Mouse (Mus musculus): ENCODE measurements at regions not wholly inside any gene's neighbourhood (a gene's known extent, or its start where the extent isn't known, plus 50 kb on each side); places are given as distances from the start of the nearest gene placed in this dataset.

DNA sequence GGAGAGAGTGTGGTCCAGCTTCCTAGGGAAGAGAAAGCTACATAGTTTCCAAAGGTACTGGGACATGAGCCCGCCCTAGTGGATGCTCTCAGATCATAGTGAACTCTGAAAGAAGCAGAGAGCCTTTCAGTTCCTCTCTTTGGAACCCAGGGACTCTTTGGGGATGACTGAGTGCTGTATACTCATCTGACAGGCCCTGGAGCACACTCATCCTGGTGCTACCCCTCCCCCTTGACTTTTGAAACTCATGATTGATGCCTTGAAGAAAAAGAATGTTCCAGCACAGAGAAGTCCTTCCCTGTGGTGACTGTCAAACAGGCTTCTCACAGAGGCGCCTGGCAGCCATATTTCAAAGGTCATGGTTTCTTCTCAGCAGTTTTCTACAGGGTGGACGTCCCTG, 254.2 kb upstream of the Eif4g2 start:
- DNase-seq (ENCODE audit: low spot score) = no peak

DNA sequence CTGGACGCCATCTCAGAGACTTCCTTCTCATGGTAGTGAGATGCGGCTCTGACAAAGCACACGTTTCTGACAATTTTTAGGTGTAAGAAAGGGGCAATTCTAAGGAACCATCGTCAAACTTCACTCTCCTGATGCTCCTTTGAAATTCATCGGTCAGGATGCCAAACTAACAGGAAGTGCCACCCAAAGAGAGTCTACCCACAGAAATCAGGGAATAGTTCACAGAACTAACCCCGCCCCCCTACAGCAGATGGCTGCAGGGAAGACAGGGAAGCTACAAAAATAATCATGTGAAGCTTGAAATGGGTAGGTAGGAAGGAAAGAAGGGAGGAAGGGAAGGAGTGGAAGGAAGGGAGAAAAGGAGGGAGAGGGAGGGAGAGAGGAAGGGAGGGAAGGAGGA, 240.1 kb upstream of the Eif4g2 start:
- no peak for DNase-seq (ENCODE audit: low spot score)

DNA sequence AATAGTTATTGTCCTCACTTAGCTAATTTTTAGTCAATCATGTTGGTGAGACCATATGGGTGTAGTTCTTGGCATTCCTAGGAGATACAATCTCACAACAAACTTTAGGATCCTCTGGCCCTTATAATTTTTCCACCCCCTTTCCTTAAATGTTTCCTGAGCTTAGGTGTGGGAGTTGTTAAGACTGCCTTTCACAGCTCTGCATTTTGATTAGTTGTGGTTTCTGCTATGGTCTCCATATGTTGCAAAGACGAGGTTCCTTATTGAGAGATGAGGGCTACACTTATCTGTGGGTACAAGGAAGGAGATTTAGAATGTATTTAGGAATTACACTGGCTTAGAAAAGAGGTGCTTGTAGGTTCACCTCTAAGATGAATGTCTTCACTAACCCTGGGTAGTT, 237.1 kb upstream of the Eif4g2 start:
- no peak for DNase-seq (ENCODE audit: low spot score)

DNA sequence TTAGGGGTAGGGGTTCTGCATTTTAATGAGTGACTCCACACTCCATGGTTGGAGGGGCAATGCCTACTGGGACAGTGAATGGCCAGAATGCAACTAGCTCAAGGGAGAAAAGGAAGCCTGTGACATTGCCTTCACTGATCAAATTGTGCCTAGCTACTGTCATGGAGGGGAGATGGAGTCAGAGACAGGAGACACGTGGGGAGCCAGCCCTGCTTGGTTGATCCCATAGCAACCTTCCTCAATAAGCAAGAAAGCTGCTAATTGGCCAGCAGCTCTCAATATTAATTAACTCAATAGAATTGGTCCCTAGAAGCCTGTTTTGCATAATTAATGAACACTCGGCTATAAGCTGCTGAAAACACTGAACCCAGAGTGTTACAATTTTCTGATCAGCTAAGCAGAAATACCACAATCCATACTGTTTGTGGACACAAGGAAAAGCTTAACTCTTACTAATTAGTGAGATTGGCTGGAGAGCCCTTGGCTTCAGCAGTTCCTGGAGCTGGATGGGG, 233.7 kb upstream of the Eif4g2 start:
- DNase-seq (ENCODE audit: low spot score) = no peak

DNA sequence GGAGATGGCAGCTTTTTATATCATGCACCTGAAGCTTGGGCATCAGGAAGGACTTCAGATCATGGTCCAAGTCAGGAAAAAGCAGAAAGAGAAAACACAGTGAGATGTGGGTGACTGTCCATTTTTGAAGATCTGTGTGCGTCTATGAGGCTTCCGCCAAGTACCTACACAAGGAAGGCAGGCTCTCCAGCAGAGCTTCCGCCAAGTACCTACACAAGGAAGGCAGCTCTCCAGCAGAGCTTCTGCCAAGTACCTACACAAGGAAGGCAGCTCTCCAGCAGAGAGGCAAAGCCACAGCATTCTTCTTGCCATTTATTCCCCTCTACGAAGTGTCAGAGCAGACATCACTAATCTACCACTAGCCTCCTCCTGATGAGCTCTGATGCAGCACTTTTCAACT, 231.1 kb upstream of the Eif4g2 start:
- DNase-seq (ENCODE audit: low spot score) = no peak

DNA sequence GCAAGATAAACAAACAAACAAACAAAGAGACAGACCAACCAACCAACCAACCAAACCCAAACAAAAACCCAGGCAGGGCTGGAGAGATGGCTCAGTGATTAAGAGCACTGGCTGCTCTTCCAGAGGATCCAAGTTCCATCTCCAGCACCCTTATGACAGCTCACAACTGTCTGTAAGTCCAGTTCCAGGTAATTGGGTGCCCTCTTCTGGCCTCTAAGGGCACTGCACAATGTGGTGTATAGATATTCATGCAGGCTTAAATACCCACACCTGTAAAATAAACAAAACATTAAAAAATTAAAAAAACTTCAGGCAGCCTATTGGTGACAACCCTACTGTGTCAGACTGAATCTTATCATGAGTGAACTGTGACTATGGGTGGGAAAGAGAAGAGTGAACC, 222.4 kb upstream of the Eif4g2 start:
- DNase-seq (ENCODE audit: low spot score) = no peak

DNA sequence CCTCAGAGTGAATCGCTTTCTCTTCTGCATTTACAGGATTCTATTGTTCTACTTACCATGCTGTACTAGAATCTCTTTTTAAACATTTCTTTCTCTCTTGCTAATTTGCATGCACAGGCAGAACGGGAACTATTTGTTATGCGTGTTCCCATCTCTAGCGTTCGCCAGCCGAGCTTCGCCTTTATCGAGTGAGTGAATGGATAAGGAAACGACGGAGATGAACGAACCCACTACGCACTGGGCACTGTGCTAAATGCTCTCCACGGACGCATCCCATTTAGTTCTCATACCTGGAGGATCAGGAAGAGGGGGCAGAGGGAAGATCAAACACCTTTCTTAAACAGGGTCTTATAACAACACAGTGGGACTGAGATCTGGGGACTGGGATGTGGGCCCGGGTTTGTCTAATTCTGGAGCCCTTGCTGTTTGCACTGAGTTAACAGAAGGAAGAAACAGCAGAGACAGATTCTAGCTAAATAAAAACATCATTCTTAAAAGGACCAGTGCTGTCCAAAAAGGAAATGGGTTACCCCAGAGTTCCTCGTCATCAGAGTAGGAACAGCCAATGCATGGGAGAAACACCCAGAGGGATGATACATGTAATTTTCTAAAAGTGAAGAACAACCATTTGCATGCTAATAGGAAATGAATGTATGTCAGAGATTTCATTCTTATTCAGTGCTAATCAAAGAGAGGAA, 219.1 kb upstream of the Eif4g2 start:
- DNase-seq (ENCODE audit: low spot score) = no peak

DNA sequence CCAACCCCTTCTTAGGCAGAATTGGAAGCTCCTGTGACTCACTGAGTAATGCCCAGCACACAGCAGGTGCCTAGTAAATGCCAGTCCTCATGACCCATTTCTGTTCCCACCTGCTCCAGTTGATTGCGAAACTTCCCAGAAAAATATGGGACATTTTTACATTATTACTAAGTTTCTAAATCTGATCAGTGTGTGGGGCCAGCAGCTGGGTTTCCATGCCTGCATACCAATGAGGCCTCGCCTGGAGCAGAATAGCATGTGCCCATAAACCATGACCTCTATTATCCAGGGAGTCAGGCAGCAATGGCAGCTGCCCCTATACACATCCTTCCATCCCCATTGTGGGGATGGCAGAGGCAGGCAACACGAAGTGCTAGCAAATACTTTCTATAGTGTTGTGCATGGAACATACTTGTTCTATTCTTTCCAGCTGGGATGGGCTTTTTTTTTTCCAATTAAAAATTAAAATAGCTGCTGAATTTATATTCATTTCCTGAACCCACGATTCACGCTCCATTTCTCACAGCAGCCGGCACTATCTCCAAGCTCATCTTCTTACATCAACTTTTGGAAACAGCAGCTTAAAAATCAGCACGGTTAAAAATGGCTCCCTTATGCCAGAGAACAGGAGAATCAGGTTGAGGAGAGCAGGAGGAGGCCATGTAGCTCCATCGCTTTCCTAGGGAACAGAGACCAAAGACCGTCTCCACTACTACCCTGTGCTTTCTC, 214.5 kb upstream of the Eif4g2 start:
- no peak for DNase-seq (ENCODE audit: low spot score)

DNA sequence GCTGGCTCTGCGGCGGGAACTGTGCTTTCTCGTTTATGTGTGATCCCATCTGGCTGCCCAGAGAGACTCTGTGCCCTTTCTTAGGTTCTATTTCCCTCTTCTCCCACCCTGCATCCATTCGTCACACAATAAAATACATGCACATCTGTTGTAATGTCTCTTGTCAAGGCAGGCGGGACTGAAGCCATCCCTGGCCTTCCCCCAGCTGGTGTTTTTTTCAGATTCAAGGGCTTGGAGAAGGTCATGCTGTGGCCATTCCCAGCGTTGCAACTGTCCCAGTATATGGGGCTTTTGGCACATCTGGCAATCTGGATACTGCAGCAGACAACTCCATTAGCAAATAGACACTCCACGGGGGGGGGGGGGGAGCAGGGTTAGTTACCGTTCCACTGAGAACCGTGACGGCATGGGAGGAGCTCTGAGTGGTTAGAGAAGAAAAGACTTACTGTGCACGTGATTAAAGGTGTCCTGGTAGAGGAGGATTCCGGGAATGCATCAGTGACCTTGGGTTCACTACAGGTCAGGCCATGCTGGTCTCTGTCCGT, 200.7 kb upstream of the Eif4g2 start:
- DNase-seq (ENCODE audit: low spot score) = no peak

DNA sequence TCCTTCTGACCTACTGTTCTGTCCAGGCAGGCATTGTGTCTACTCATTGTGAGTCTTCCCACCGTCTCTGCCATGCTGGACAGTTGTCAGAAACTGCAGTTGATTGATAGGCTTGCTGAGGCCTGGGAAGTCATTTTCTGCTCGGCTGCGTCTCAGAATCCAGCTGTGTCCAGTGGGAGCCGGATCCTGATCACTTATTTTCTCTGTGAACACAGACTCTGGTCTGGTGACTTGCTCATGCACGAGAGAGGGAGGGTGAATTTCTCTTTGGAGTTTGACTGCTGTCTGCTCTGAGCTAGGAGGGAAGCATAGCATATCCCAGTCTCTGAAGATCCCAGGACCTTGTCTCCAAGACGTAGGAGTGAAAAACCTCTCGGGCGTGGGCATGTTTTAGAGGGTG, 199.5 kb upstream of the Eif4g2 start:
- DNase-seq (ENCODE audit: low spot score) = no peak

DNA sequence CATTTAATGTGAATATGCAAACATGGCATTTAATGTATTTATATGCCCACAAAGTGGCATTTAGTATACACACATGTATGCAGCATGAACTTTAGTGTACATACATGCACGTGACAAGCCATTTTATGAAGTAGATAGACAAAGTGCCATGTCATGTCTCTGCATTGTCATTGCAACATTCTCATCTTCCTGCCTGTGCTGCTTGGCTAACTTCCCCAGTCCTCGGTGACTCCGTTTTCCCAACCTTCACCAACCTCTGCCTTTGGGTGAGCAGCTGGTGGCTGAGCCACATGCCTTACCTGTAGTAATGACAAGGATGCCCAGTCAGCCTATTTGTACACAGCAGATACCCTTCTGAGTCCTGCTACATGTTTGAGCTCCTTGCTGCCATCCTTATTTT, 194.9 kb upstream of the Eif4g2 start:
- no peak for DNase-seq (ENCODE audit: low spot score)

DNA sequence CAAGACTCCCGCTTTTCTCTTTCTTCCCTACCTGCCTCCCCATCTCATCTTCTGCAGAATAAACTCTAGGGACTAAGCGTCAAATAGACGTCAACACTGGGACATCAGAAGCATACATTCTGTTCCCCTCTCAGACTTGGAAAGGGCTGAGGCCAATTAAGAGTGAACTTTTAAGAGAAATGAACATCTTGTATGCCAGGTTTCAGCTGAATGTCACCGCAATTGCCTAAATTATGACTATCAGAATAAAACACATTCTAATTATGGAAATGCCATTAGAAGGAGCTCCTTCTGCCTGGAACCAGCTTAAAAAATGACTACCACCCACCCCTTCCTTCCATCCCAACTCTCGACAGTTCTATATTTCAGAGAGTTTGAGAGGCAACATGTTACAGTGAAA, 191.0 kb upstream of the Eif4g2 start:
- DNase-seq (ENCODE audit: low spot score) = no peak

DNA sequence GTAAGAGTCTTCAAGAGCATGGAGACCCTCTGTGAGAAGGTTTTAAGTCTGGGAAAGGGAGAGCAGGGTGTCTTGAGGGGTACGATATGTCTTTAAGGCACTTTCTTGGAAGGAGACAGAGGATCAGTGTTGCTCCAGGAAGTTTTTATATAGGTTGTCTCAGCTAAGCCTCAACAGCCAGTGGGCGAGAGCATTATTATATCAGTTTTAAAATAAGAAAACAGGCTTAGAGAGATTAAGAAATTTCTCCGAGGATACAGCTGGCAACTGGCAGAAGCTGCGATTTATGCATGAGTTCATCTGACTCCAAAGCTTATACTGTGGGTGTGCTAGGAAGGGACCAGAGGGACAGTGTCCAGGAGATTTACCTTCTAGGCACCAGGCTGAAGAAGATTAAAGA, 188.0 kb upstream of the Eif4g2 start:
- no peak for DNase-seq (ENCODE audit: low spot score)

DNA sequence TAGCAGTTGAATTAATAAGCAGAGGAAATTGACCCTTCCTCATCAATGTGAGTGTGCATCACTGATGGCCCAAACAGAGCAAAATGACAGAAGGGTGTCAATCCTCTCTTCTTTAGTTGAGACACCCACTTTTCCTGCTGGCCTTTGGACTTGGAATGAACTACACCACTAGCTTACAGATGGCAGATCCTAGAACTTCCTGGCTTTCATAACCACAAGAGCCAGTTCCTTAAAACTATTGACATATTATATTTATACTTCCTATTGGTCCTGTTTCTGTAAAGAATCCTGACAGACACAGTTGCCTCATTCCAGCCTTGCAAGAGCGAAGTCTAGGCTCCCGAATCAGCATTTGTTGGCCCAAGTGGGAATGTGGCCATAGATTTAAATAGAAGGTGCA, 185.4 kb upstream of the Eif4g2 start:
- DNase-seq (ENCODE audit: low spot score) = no peak

DNA sequence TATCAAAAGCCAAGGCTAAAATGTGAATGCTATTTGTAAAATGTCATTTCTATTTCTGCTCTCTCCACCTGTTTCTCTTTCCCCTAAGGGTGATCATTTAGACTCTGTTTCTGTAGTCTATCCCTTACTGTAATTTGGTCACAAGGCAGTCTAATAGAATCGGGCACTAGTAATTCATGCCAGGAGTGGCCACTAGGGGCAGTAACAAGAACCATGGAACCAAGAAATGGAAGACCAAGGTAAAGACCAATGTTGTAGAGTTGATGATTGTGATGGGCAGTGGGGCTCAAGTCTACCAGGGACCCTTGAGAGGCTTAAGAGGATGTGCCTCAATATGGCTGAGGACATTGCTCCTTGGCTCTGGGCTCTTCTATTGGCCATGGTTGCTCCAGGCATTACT, 180.5 kb upstream of the Eif4g2 start:
- no peak for DNase-seq (ENCODE audit: low spot score)

DNA sequence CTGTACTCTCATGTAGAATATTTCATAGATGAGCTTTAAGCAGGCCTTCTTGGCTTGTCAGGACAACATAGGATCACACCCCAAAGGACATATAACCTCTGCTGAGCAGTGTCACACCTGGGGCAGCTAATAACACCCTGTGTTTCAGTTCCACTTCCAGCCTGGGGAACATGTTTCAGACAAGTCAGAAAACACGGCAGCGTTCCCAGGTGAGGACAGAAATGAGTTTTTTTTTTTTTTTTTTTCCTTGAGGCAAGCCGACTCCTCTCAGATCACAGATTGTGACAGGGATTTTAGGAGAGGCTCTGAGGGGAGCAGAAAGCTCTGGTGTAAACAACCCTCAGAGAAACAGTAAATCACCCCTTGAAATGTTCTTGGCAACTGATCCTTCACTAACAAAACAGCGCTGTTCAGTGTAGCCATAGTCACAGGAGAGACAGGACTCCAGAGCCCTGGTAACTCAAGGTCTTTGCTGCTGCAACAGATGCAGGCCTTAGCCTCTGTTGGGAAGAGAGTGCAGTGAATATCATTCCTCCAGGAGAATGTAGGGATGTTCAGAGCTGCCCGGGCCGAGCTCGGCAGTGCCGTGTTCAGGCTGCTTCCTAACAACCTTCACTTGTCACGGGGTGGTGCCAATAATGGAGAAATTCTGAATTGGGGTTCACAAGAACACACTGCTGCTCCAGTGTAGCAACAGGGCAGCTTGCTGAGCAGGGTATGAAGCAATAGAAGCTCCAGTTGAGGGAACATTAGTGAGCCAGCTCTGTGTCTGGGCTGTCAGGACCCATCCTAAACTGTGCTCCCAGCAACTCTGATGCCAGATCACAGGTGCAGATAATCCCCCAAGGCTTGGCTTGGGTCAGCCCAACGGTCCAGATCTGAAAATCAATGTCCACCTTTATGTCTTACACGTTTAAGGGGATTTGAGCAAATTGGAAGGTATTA, 177.1 kb upstream of the Eif4g2 start:
- DNase-seq (ENCODE audit: low spot score) = no peak

DNA sequence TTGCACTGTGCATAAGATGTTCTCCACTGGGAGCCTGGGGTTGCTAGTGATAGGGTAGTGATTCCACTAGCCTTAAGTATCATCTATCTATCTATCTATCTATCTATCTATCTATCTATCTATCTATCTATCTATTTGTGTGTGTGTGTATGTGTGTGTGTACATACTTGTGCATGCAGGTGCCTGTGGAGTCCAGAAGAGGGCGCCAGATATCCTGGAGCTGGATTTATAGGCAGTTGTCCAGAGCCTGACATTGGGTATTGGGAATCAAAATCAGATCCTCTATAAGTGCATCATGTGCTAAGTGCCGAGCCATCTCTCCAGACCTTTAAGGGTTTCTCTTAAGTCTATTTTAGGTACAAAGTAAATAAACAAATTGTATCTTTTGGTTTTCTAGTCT, 175.0 kb upstream of the Eif4g2 start:
- no peak for DNase-seq (ENCODE audit: low spot score)

DNA sequence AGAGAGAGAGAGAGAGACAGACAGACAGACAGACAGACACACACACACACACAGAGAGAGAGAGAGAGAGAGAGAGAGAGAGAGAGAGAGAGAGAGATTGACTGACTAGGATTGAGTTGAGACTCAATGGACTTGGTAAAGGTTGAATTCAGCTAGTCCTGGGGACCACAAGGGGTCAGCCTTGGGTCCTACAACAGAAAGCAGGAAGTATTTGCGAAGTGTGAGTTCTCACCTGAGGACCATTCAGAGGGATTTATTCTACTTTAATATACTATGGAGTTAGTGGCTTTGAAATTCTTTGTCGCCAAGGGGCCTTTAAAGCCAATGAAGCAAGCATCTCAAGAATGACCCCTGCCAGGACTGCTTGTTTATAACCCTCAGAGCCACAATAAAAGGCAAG, 173.4 kb upstream of the Eif4g2 start:
- DNase-seq (ENCODE audit: low spot score) = no peak

DNA sequence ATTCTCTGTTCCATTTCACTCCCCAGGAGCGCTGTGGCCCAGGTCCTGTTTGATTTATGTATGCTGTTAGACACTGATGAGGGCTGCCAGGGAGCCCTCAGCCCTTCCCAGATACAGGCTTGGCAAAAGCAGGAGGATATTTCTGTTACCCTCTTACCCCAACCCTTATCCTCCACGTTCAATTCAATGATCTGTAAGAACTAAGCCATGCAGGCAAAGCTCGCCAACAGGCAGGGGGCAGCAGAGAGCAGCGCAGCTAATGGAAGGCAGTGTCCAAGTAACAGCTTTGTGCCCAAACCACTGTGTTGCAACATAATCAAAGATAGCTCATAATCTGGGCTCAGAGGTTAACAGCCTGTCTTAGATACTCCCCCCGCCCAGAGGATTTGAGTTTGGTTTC, 166.8 kb upstream of the Eif4g2 start:
- peak; percentile 67 for DNase-seq (ENCODE audit: low spot score)

DNA sequence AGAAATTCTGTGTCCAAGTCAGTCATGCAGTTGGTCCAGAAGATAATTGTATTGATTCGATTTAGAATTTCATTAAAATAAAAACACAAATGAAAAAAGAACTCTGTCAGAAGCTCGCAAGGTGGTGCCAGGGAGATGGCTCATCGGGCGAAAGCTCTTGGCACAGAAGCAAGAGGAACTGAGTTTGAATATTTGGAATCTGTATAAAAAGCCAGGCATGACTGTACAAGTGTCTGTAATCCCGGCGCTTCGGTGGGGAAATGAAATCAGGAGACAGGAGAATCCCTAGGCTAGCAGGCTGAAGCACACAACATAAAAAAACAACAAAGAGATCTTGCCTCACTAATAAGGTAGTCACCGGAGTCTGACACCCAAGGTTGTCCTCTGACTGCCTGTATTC, 162.7 kb upstream of the Eif4g2 start:
- no peak for DNase-seq (ENCODE audit: low spot score)

DNA sequence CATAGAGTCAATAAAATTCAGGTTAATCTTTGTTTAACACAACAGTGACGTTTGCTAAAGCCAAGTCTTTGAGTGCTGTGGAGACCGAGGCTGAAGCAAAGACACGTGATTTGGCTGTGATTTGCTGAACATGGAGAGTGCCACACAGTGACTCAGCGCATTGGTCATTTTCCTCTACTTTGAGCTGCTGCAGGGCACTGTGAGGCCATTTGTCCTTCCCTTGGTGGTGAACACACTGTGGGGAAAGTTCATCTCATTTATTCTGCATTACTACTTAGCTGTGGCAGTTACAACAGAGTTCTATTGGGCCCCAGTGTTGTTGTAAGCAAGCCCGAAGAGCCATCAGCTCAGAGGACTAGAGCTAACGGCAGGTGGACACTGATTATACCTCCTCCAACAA, 162.2 kb upstream of the Eif4g2 start:
- DNase-seq (ENCODE audit: low spot score) = no peak

DNA sequence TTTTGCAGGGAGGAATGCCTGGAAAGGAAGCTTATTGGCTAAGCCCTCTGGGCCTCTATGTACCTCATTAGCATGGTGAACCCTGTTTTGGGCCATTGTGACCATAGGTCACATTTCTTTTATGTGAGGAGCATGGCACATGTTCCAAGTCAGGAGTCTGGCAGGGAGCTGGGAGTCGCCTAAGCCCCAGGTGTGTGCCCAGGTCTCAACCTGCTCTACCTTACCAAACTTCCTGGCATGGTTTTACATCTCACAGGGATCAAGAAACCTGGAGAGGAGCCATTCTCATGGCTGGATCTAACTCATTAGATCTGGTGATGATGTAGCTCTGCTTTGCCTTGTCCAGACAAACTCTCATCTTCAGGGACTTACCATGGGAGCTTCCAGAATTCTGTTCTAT, 161.0 kb upstream of the Eif4g2 start:
- no peak for DNase-seq (ENCODE audit: low spot score)

Measured in urinary bladder, postnatal 10 days (tissue).